In the genomic region with DNA sequence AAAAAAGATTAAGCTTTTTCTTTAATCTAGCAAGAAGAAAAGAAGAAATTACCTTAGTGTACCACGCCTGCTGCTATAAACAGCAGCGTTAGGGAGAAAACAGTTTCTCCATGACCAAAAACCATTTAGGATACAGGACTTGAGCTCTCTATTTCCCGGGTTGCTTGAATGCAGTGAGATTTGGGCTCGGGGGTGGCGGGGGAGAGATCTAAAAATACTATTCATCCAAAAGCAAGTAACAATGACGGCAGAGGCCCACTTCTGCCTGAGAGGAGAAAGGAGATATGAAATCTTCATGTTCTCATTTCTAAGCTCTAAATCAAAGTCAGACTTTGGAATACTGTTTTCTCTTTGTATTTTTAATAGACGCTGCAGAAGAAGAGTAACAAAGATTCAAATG, we compare ENCODE assay signal across 19 mouse cellular contexts.
DNase-seq lines count a peak whose midpoint lies in the region; ATAC-seq lines count a peak whose summit lies in the region.
"Had no signal": no experiment of that assay in that cellular context is flagged by ENCODE, and none has a peak within 500 bp of the region (broad histone marks: within the 10 kb centered on the region; RNA-seq: fewer than 3 reads in every experiment).

No protein-coding gene starts in this region.

- intact Hi-C loops in left cerebral cortex, postnatal 10 days (cut with DNase I), result no loop called here

- ATAC-seq in frontal cortex, adult (ENCODE audit: low TSS enrichment), result peak; percentile 95
- ATAC-seq: CD4-positive, CD25-positive, alpha-beta regulatory T cell, adult 4 months; forebrain, embryonic 16.5 days had no signal

- no peak for DNase-seq in frontal cortex, postnatal 25 days (ENCODE audit: low spot score in 2 of 2)
- peak; percentile 24 to 44 for DNase-seq in left cerebral cortex, adult 18-20 months (ENCODE audit: low spot score in 2 of 2)
- no peak for DNase-seq in left cerebral cortex, postnatal 10 days (ENCODE audit: extremely low spot score in 1 of 2, low spot score in 2 of 2)
- DNase-seq in right cerebral cortex, postnatal 36 days (ENCODE audit: low spot score in 2 of 2), result peak; percentile 8 to 45
- DNase-seq in right cerebral cortex, postnatal 25 days, result no peak
- peak; percentile 65 for DNase-seq in telencephalon, adult 2 months (ENCODE audit: low read depth, low spot score)
- no peak for DNase-seq in thymus, postnatal 4 days
- DNase-seq: adrenal gland, adult 8-10 months; adrenal gland, postnatal 36 days; B cell, adult 2 months; cerebellum, adult 11 months; cerebellum, adult 8-10 months; cerebellum, postnatal 14 days; gastrocnemius, adult 2 months; gastrocnemius, postnatal 25 days; heart, postnatal 36 days had no signal

Comparison
In these comparisons a context has a peak if more than half of its experiments do, and no peak if none do; other contexts are left out.
1. DNase-seq: peak in left cerebral cortex, adult 18-20 months (2 of 2), right cerebral cortex, postnatal 36 days (2 of 2) and telencephalon, adult 2 months (single experiment); none in frontal cortex, postnatal 25 days (0 of 2), left cerebral cortex, postnatal 10 days (0 of 2), right cerebral cortex, postnatal 25 days (single experiment) and thymus, postnatal 4 days (single experiment).